Mouse (Mus musculus): ENCODE measurements at regions not wholly inside any gene's neighbourhood (a gene's known extent, or its start where the extent isn't known, plus 50 kb on each side); places are given as distances from the start of the nearest gene placed in this dataset.

DNA sequence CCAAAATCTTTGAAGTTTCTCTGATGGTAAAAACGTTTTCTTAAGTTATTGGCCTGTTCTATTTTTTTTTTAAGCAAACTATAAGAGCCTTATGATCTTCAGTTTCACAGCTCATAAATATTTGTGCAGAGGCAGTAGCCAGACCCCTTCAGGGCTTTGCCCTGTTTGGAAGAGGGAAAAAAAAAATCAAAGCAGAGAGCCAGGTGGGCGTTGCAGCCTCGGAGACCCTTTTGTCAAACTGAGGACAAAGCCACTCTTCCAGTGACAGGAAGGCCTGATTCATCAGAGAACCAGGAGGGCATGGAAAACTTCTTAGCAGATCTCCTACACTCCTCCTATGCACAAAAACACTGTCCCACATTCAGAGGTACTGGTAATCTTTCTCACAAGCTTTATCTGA lies 99.4 kb upstream of the Castor2 start:
- Histone ChIP-seq H3K4me1 (replicated peaks) (no peaks in the 10 kb centered on the region), H3K27ac (no peak overlapping the region), H3K36me3 (no peaks in the 10 kb centered on the region), H3K4me3 (replicated peaks) (no peak overlapping the region), H3K27me3 (no peaks in the 10 kb centered on the region), H3K9me3 (replicated peaks) (no peaks in the 10 kb centered on the region), H3K4me2 (no peak overlapping the region), H3K9ac (no peak overlapping the region)
- WGBS (ENCODE audit: insufficient replicate concordance), result 33% methylated on average over 3 of the region's 3 CpGs
- no peak for DNase-seq
- no peak for ATAC-seq (ENCODE audit: low read depth)

DNA sequence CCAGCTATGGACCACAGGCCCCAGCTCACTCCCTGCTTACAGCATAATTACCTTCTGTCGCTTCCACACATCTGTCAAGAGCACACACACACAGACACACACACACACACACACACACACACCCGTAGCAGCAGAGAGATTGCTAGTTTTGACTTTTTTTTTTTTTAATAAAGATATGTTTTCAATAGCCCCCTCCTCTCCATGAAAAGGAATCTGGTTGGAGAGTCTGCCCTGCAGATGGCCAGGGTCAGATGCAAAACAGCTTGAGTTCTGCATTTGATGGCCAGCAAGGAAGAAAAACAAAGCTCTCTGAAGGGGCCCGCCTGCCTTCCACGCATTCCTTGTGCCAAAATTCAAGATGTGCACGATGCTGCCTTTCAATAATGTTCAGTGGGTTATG lies 99.8 kb upstream of the Castor2 start:
- H3K27me3 ChIP-seq, result no peaks in the 10 kb centered on the region
- no peak overlapping the region for H3K9ac ChIP-seq
- H3K9me3 ChIP-seq (replicated peaks), result no peaks in the 10 kb centered on the region
- no peak overlapping the region for H3K4me2 ChIP-seq
- WGBS (ENCODE audit: insufficient replicate concordance), result 46% methylated on average over 5 of the region's 5 CpGs
- DNase-seq (no peak), ATAC-seq (ENCODE audit: low read depth) (no peak)
- H3K4me3 ChIP-seq (replicated peaks), result no peak overlapping the region
- H3K4me1 ChIP-seq (replicated peaks), result no peaks in the 10 kb centered on the region
- no peak overlapping the region for H3K27ac ChIP-seq
- H3K36me3 ChIP-seq, result no peaks in the 10 kb centered on the region

DNA sequence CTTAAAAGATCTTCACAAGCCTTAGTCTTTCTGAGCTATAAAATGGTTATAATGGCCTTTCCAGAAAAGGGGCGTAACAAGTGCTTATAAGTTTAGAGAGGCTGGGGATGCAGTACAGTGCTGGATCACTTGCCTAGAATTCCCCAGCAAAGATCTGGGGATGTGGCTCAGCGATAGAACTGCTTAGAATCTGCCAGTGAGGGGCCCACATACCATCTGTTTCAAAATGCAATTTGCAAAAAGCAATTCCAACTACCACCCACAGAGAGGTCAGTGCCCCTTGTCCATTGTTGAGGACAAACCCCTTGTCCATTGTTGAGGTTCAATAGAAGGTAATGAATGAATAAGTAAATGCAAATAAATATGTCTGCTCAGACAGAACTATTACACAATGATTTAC lies 107.5 kb upstream of the Castor2 start:
- Histone ChIP-seq H3K27me3 (no peaks in the 10 kb centered on the region), H3K4me3 (replicated peaks) (no peak overlapping the region), H3K9ac (no peak overlapping the region), H3K36me3 (no peaks in the 10 kb centered on the region), H3K27ac (no peak overlapping the region), H3K4me2 (no peak overlapping the region), H3K9me3 (replicated peaks) (0 out of 2 replicates have a peak, but pooled peaks cover 3% of the 10 kb centered on the region), H3K4me1 (replicated peaks) (no peaks in the 10 kb centered on the region)
- DNase-seq (no peak), ATAC-seq (ENCODE audit: low read depth) (no peak)
- WGBS (ENCODE audit: insufficient replicate concordance), result 41% methylated on average over 2 of the region's 2 CpGs

DNA sequence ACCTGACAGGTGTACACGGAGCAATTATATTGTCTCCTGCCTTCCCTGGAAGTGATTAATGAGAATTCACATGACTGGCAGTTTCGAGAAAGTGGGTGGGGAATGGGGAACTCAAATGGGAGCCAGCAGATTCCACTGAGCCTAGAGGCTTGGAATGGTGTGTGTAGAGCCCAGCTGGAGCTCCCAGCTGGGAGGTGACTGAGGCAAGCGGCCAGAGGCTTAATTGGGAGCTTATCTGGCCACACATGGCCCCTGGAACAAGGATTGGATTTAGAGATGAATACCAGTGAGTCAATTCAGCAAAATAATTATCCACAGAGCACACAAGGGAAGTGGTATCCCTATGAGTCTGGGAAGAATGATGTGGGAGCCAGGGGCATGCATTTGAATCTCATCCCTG lies 108.0 kb upstream of the Castor2 start:
- Histone ChIP-seq H3K27ac (no peak overlapping the region), H3K4me1 (replicated peaks) (no peaks in the 10 kb centered on the region), H3K9ac (no peak overlapping the region), H3K4me2 (no peak overlapping the region), H3K9me3 (replicated peaks) (0 out of 2 replicates have a peak, but pooled peaks cover 3% of the 10 kb centered on the region), H3K27me3 (no peaks in the 10 kb centered on the region), H3K36me3 (no peaks in the 10 kb centered on the region), H3K4me3 (replicated peaks) (no peak overlapping the region)
- DNase-seq (no peak), ATAC-seq (ENCODE audit: low read depth) (no peak)
- 26% methylated on average over 3 of the region's 3 CpGs for WGBS (ENCODE audit: insufficient replicate concordance)

DNA sequence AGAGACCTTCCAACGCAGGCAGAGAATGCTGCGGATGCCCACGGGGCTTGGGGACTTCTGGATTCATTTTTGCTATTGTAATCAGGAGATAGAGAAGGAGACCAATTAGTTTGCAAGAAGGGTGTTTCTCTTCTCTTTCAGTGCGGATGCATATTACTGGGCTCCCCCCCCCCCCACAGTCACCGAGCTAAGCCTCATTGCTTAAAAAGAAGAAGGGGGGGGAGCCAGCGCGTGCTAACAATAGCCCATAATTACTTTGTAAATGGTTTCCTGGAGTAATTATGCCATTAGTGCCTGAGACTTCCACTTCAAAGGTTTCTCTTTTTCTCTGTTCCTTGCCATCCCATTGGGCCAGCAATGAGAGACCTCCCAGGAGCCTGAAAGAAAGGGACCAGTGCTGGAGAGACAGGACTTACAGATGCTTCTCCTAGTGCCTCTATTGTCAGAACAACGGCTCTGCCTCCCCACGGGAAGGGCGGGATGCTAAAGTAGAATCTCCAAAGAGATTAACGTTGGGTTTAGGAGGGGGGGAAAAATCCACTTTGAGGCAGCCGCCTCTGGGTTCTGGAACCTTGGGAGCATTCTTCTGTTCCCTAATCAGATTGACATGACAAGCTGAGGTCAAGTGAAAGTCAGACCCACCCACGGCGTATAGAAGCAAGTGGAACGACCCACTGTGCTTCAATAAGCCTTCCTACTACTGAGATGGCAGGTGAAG lies 116.1 kb upstream of the Castor2 start:
- no peak overlapping the region for H3K4me2 ChIP-seq
- no peak overlapping the region for H3K4me3 ChIP-seq (replicated peaks)
- H3K27me3 ChIP-seq, result no peaks in the 10 kb centered on the region
- no peaks in the 10 kb centered on the region for H3K9me3 ChIP-seq (replicated peaks)
- H3K36me3 ChIP-seq, result no peaks in the 10 kb centered on the region
- 7% methylated on average over 15 of the region's 15 CpGs for WGBS (ENCODE audit: insufficient replicate concordance)
- no peak for DNase-seq
- no peaks in the 10 kb centered on the region for H3K4me1 ChIP-seq (replicated peaks)
- no peak overlapping the region for H3K9ac ChIP-seq
- H3K27ac ChIP-seq, result no peak overlapping the region
- no peak for ATAC-seq (ENCODE audit: low read depth)

DNA sequence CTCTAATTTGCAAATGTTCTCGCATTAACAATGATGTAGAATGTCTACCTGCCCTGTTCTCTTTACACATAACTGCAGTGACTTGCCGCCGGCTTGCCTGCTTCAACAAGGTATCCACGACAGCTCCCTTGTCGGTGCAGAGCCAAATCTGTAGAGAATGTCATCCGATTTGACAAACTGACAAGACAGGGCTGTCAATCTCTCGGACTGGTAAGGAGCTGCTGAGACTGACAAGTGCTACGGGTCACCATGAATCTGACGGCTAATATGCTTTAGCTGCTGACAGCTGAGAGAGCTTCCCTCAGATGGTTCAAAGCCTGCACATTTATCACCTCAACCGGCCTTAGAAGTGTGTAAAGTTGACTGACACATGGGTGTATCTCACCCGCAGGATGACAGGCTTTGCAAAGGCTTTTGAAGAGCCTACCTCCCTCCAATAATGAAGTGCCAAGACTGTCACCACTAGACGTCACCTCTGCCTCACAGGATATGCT lies 129.0 kb upstream of the Castor2 start:
- no peaks in the 10 kb centered on the region; the same call in 1 of the 2 replicates for H3K9me3 ChIP-seq (replicated peaks)
- DNase-seq (no peak), ATAC-seq (ENCODE audit: low read depth) (no peak)
- no peaks in the 10 kb centered on the region for H3K27me3 ChIP-seq
- no peak overlapping the region for H3K27ac ChIP-seq
- H3K4me2 ChIP-seq, result no peak overlapping the region
- H3K9ac ChIP-seq, result no peak overlapping the region
- WGBS (ENCODE audit: insufficient replicate concordance), result 61% methylated on average over 12 of the region's 12 CpGs
- H3K4me1 ChIP-seq (replicated peaks), result no peaks in the 10 kb centered on the region
- no peak overlapping the region for H3K4me3 ChIP-seq (replicated peaks)
- no peaks in the 10 kb centered on the region for H3K36me3 ChIP-seq

DNA sequence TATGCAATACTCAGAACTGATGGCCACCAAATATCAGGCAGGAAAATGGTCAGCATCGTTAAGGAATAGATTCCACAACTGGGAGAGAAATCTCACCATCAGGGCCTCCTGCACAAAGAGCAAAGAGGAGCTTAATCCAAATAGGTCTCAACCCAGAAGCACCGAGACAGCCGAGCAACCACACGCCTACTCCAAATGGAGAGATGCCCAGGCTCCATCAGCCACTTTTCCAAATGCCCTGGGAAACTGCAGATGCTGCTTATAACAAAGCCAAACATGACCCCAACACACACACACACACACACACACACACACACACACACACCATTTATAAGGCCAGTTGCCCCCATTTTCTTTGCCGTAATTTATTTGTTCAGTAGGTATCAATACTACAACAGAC lies 136.2 kb upstream of the Castor2 start:
- 79% methylated on average over 5 of the region's 5 CpGs for WGBS (ENCODE audit: insufficient replicate concordance)
- DNase-seq, result no peak
- Histone ChIP-seq H3K36me3 (no peaks in the 10 kb centered on the region), H3K4me3 (replicated peaks) (no peak overlapping the region), H3K4me1 (replicated peaks) (no peaks in the 10 kb centered on the region), H3K27me3 (no peaks in the 10 kb centered on the region), H3K27ac (no peak overlapping the region), H3K4me2 (no peak overlapping the region), H3K9ac (no peak overlapping the region), H3K9me3 (replicated peaks) (peaks cover 5% of the 10 kb centered on the region; the same call in 1 of the 2 replicates)
- ATAC-seq (ENCODE audit: low read depth), result no peak

DNA sequence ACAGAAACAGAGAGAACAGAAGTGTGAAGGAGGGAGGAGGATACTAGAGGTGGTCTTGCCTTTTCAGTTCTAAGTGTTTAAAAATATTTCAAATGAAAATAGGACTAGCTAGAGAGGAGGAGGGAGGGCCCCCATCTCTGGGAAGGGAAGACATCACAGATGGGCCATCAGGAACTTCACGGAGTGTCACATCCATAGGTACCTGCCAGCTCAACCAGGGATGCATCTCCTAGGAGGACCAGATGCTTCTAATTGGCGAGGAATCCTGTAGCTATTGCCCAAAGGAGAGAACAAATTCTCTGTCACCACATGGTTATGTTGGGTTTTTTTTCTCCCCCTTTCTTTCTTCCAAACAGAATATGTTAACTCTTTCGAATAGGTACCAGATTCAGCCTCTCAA lies 158.7 kb upstream of the Castor2 start:
- ATAC-seq (ENCODE audit: low read depth) (no peak), DNase-seq (no peak)
- no peak overlapping the region for H3K4me3 ChIP-seq (replicated peaks)
- H3K27ac ChIP-seq, result no peak overlapping the region
- H3K4me1 ChIP-seq (replicated peaks), result no peaks in the 10 kb centered on the region
- WGBS (ENCODE audit: insufficient replicate concordance), result 50% methylated on average over 3 of the region's 3 CpGs
- H3K27me3 ChIP-seq, result no peaks in the 10 kb centered on the region
- H3K36me3 ChIP-seq, result no peaks in the 10 kb centered on the region
- no peak overlapping the region for H3K4me2 ChIP-seq
- H3K9ac ChIP-seq, result no peak overlapping the region
- H3K9me3 ChIP-seq (replicated peaks), result no peaks in the 10 kb centered on the region; the same call in 1 of the 2 replicates

DNA sequence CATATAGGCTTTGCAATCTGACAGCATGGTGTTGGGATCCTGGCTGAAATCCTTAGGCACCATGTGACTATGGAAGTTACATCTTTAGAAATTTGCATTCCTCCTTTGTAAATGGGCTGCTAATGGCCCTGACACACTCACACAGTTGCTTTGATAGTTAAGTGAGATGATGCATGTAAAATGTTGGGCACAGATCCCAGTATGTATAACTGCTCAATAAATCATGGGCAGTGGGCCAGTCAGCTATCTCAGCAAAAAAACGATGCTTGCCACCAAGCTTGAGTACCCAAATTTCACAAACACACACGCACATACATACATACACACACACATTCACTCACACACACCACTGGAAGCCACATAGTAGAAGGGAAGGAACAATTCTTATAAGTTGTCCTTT lies 159.5 kb upstream of the Castor2 start:
- Histone ChIP-seq H3K4me1 (replicated peaks) (no peaks in the 10 kb centered on the region), H3K27me3 (no peaks in the 10 kb centered on the region), H3K9ac (no peak overlapping the region), H3K36me3 (no peaks in the 10 kb centered on the region), H3K9me3 (replicated peaks) (no peaks in the 10 kb centered on the region; the same call in 1 of the 2 replicates), H3K4me3 (replicated peaks) (no peak overlapping the region), H3K27ac (no peak overlapping the region), H3K4me2 (no peak overlapping the region)
- 50% methylated on average over 2 of the region's 2 CpGs for WGBS (ENCODE audit: insufficient replicate concordance)
- DNase-seq, result no peak
- ATAC-seq (ENCODE audit: low read depth), result no peak

DNA sequence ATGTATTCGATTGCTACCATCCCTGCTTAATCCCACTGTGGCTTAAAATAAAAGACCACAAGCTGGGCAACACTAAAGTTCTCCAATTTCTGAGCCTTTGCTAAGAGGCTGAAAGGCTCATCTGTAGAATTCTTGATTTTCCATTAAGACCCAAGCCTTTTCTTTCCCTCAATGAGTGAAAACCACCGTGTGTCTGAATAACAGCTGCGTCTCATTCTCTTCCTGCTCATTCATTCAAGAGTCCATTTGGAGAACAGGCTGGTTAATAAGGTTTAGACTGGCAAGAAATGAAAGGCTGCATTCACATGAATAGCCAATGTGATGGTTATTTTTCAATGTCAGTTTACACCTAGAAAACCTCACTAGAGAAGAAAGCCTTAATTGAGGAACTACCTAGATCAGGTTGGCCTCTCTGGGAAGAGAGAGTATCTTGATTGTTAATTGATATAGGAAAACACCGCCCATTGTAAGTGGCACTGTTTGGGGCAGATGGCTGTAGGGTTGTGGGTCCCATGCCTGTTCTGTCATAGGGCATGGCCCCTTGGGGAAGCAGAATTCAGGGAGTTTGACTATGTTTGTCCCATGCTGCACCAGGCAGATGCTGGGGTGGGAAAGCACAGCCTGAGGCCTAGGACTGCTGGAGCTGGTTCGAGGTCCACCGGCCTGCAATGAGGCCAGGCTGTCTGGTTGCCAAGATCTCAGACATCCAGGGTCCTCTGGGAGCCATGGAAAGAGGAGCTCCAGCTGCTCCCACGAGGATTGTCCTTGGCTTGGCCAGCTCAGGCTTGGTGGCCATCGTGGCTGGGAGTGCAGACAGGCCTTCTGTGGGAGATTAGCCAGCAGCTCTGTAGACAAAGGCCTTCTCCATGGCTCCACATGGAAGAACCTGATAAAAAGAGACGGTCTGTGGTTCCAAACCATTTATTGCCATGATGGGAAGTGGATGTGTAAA lies 161.3 kb upstream of the Castor2 start:
- H3K27me3 ChIP-seq, result no peaks in the 10 kb centered on the region
- no peak overlapping the region for H3K9ac ChIP-seq
- no peak overlapping the region for H3K4me2 ChIP-seq
- DNase-seq, result no peak
- no peaks in the 10 kb centered on the region for H3K9me3 ChIP-seq (replicated peaks)
- H3K4me1 ChIP-seq (replicated peaks), result no peaks in the 10 kb centered on the region
- H3K4me3 ChIP-seq (replicated peaks), result no peak overlapping the region
- ATAC-seq (ENCODE audit: low read depth), result no peak
- H3K36me3 ChIP-seq, result no peaks in the 10 kb centered on the region
- no peak overlapping the region for H3K27ac ChIP-seq
- WGBS (ENCODE audit: insufficient replicate concordance), result 58% methylated on average over 9 of the region's 9 CpGs

DNA sequence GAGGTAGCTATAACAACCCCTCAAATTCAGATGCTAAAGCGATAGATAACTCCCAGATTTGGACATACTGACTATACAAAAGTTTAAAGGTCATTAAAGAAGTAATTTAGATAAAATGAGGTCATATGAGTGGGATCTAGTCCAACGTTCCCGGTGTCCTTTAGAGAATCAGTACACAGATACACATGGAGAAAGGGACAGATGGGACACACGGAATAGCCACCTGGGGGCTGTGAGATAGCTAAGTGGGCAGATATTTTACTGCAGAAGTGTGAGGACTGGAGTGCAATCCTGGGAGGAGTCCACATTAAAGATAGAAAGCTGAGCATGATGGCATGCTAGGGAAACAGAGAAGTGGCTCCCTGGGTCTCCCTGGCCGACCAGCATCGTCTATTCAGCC lies 164.1 kb upstream of the Castor2 start:
- H3K9ac ChIP-seq, result no peak overlapping the region
- DNase-seq (no peak), ATAC-seq (ENCODE audit: low read depth) (no peak)
- H3K27me3 ChIP-seq, result no peaks in the 10 kb centered on the region
- WGBS (ENCODE audit: insufficient replicate concordance), result 63% methylated on average over 6 of the region's 6 CpGs
- no peak overlapping the region for H3K4me3 ChIP-seq (replicated peaks)
- no peak overlapping the region for H3K27ac ChIP-seq
- no peak overlapping the region for H3K4me2 ChIP-seq
- peaks cover 5% of the 10 kb centered on the region; the same call in 1 of the 2 replicates for H3K9me3 ChIP-seq (replicated peaks)
- H3K4me1 ChIP-seq (replicated peaks), result no peaks in the 10 kb centered on the region
- no peaks in the 10 kb centered on the region for H3K36me3 ChIP-seq

All from liver, embryonic 13.5 days (tissue).